Mouse (Mus musculus): ENCODE measurements at regions not wholly inside any gene's neighbourhood (a gene's known extent, or its start where the extent isn't known, plus 50 kb on each side); places are given as distances from the start of the nearest gene placed in this dataset.

DNA sequence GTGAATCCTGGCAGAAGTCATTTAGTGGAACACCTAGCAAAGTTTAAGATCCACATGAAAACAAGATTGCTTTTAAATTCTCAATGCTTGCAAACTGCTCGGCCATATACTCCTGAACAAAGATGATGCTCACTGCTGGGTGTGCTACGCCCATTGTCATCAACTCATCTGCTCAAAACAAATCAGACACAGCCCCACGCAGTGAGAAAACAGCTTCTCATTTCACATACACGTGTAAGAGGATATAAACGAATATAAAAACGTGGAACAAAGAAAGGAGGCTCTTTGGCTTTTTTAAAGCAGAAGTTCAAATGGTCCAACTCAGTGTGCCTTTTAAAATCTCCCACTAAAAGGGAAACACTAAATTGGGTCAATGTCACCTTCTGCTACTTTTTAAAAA lies 151.5 kb upstream of the Aco1 start:
- Histone ChIP-seq H3K27me3 (ENCODE audit: insufficient read depth, low read length) (no peaks in the 10 kb centered on the region), H3K4me1 (ENCODE audit: insufficient read depth, low read depth, low read length) (no peaks in the 10 kb centered on the region), H3K9me3 (replicated peaks) (no peaks in the 10 kb centered on the region), H3K4me3 (ENCODE audit: low read depth, low read length) (no peak overlapping the region), H3K36me3 (replicated peaks) (no peaks in the 10 kb centered on the region)
- TF ChIP-seq POLR2AphosphoS5 (IDR thresholded peaks at IDR 0.05; ENCODE audit: insufficient replicate concordance, low read depth, low read length) = no peak
- TF ChIP-seq CTCF (IDR thresholded peaks at IDR 0.05; ENCODE audit: low read depth, low read length) = no peak
- TF ChIP-seq GATA1 (IDR thresholded peaks at IDR 0.05; ENCODE audit: borderline replicate concordance, low read length) = no peak
- TF ChIP-seq GATA2 (IDR thresholded peaks at IDR 0.05; ENCODE audit: borderline replicate concordance, low read depth, low read length) = no peak
- DNase-seq (ENCODE audit: low spot score) (no peak), ATAC-seq (ENCODE audit: extremely low read depth, insufficient number of reproducible peaks, low FRiP score, poor library complexity, severe bottlenecking) (no peak)

DNA sequence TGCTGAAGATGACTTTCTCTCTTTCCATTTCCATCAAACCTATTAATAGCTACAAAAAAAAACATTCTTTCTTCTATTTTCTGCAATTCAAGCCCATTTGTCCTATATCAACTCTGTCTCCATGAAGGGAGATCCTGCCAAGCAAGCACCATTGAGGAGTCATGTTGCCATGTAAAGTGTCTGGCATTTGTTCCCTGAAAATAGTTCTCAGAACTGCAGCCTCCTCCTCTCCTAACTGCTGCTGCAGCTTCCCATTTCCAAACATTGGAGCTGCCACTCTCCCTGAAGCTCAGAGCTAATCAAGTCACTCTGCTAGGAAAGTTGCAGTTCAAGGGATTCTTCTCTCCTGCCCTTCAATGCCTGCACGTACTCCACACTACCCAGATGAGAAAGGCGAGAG lies 151.0 kb upstream of the Aco1 start:
- H3K9me3 ChIP-seq (replicated peaks) = no peaks in the 10 kb centered on the region
- H3K36me3 ChIP-seq (replicated peaks) = no peaks in the 10 kb centered on the region
- TF ChIP-seq TAL1 (conservative IDR thresholded peaks at IDR 0.05; ENCODE audit: low read depth, low read length) = no peak
- no peak for TF ChIP-seq GATA1 (IDR thresholded peaks at IDR 0.05; ENCODE audit: borderline replicate concordance, low read length)
- TF ChIP-seq GATA2 (IDR thresholded peaks at IDR 0.05; ENCODE audit: borderline replicate concordance, low read depth, low read length) = no peak
- no peak for TF ChIP-seq CTCF (IDR thresholded peaks at IDR 0.05; ENCODE audit: low read depth, low read length)
- TF ChIP-seq POLR2AphosphoS5 (IDR thresholded peaks at IDR 0.05; ENCODE audit: insufficient replicate concordance, low read depth, low read length) = no peak
- ATAC-seq (ENCODE audit: extremely low read depth, insufficient number of reproducible peaks, low FRiP score, poor library complexity, severe bottlenecking) (no peak), DNase-seq (ENCODE audit: low spot score) (no peak)
- no peaks in the 10 kb centered on the region for H3K27me3 ChIP-seq (ENCODE audit: insufficient read depth, low read length)
- H3K4me1 ChIP-seq (ENCODE audit: insufficient read depth, low read depth, low read length) = no peaks in the 10 kb centered on the region
- no peak overlapping the region for H3K4me3 ChIP-seq (ENCODE audit: low read depth, low read length)

DNA sequence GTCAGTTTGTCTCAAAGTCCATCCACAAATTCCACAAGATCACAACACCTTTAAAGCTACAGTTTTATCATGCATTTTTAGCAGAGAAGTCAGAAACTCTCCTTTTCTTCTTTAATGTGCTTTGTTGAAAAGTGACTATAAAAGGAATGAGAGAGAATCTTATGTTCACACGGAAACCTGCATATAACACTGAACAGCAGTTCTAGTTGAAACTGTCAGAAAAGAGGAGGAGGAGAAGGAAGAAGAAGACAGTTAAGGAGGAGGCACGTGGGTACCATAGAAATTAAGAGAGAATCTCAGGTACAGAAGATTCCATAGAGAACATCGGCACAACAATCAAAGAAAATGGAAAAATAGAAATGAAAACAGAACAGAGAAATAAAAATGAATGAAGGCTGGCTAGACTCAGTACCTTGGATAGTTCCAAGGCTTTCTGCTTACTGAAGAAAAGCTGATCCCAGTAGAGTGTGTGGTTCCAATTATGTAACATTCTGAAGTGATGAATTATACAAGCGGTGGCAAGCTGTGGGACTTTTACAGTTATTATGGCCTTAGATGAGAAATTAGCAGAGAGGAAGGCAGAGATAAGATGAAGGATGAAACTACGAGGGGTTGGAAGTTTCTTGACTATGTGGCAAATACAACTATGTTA lies 144.0 kb upstream of the Aco1 start:
- H3K9me3 ChIP-seq (replicated peaks) = no peaks in the 10 kb centered on the region
- TF ChIP-seq POLR2AphosphoS5 (IDR thresholded peaks at IDR 0.05; ENCODE audit: insufficient replicate concordance, low read depth, low read length) (no peak), GATA1 (IDR thresholded peaks at IDR 0.05; ENCODE audit: borderline replicate concordance, low read length) (no peak), TAL1 (conservative IDR thresholded peaks at IDR 0.05; ENCODE audit: low read depth, low read length) (no peak), GATA2 (IDR thresholded peaks at IDR 0.05; ENCODE audit: borderline replicate concordance, low read depth, low read length) (no peak), CTCF (IDR thresholded peaks at IDR 0.05; ENCODE audit: low read depth, low read length) (no peak)
- H3K4me1 ChIP-seq (ENCODE audit: insufficient read depth, low read depth, low read length) = no peaks in the 10 kb centered on the region
- H3K4me3 ChIP-seq (ENCODE audit: low read depth, low read length) = no peak overlapping the region
- H3K27me3 ChIP-seq (ENCODE audit: insufficient read depth, low read length) = no peaks in the 10 kb centered on the region
- no peaks in the 10 kb centered on the region for H3K36me3 ChIP-seq (replicated peaks)
- no peak for DNase-seq (ENCODE audit: low spot score)
- no peak for ATAC-seq (ENCODE audit: extremely low read depth, insufficient number of reproducible peaks, low FRiP score, poor library complexity, severe bottlenecking)

DNA sequence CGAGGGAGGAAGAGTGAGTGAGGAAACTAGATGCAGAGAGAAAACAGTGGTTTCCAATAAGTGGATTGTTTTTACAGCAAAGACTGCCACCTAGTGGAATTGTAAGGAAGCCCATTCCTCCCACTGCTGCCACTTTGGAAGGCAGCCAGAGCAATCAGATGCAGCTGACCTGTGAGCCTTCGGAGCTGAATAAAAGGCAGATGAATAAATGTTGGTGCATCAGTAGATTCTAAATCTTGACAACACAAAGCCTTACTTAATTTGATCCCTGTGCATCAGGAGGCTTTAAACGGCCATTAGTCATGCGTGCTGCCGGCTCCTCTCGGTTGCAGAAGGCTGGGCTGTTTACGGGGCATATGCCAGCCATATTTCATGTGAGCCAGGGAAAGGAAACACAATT lies 128.2 kb upstream of the Aco1 start:
- Histone ChIP-seq H3K27me3 (ENCODE audit: insufficient read depth, low read length) (no peaks in the 10 kb centered on the region), H3K9me3 (replicated peaks) (no peaks in the 10 kb centered on the region), H3K36me3 (replicated peaks) (no peaks in the 10 kb centered on the region), H3K4me3 (ENCODE audit: low read depth, low read length) (no peak overlapping the region), H3K4me1 (ENCODE audit: insufficient read depth, low read depth, low read length) (no peaks in the 10 kb centered on the region)
- DNase-seq (ENCODE audit: low spot score) (peak; percentile 19), ATAC-seq (ENCODE audit: extremely low read depth, insufficient number of reproducible peaks, low FRiP score, poor library complexity, severe bottlenecking) (no peak)
- no peak for TF ChIP-seq POLR2AphosphoS5 (IDR thresholded peaks at IDR 0.05; ENCODE audit: insufficient replicate concordance, low read depth, low read length)
- peak; percentile 70 for TF ChIP-seq CTCF (IDR thresholded peaks at IDR 0.05; ENCODE audit: low read depth, low read length)

DNA sequence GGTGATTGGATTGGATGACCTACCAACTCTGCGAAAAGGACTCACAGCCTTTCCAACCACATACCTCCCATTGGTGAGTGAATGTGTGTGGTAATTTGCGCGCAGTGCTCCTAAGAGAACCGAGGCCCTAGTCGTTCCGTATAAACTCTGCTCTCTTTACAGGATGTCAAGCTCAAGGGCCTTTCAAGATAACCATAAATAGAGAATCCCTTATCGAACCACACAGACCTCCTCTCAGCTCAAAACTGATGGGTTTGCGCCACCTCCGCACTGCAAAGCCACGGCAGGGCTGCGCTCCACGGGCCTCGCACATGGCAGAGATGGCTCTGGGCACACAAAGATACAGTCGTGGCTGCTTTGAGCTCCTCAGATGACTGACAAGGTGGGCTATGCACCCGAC lies 126.0 kb upstream of the Aco1 start:
- DNase-seq (ENCODE audit: low spot score) (no peak), ATAC-seq (ENCODE audit: extremely low read depth, insufficient number of reproducible peaks, low FRiP score, poor library complexity, severe bottlenecking) (no peak)
- Histone ChIP-seq H3K36me3 (replicated peaks) (no peaks in the 10 kb centered on the region), H3K9me3 (replicated peaks) (no peaks in the 10 kb centered on the region), H3K27me3 (ENCODE audit: insufficient read depth, low read length) (no peaks in the 10 kb centered on the region), H3K4me1 (ENCODE audit: insufficient read depth, low read depth, low read length) (no peaks in the 10 kb centered on the region), H3K4me3 (ENCODE audit: low read depth, low read length) (no peak overlapping the region)
- TF ChIP-seq POLR2AphosphoS5 (IDR thresholded peaks at IDR 0.05; ENCODE audit: insufficient replicate concordance, low read depth, low read length) (no peak), CTCF (IDR thresholded peaks at IDR 0.05; ENCODE audit: low read depth, low read length) (no peak), GATA2 (IDR thresholded peaks at IDR 0.05; ENCODE audit: borderline replicate concordance, low read depth, low read length) (no peak), GATA1 (IDR thresholded peaks at IDR 0.05; ENCODE audit: borderline replicate concordance, low read length) (no peak), TAL1 (conservative IDR thresholded peaks at IDR 0.05; ENCODE audit: low read depth, low read length) (no peak)

DNA sequence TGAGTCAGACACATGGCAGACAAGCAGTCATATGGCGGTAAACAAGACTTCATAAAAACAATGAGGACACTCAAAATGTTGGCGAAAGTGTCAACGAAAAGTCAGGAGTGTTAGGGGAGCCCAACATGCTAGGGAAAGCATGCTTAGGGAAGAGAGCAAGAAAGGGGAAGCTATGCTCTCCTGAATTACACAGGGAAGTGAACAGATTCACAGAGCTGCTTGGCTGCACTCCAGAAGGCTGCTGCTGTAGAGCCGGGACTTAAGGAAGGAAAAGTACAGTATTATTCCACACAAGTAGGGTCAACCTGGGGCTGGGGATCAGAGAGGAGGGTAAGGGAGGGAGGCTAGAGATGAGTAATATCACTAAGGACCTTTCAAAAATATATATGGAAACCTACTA lies 124.7 kb upstream of the Aco1 start:
- no peaks in the 10 kb centered on the region for H3K9me3 ChIP-seq (replicated peaks)
- H3K4me1 ChIP-seq (ENCODE audit: insufficient read depth, low read depth, low read length) = no peaks in the 10 kb centered on the region
- TF ChIP-seq GATA2 (IDR thresholded peaks at IDR 0.05; ENCODE audit: borderline replicate concordance, low read depth, low read length) (no peak), CTCF (IDR thresholded peaks at IDR 0.05; ENCODE audit: low read depth, low read length) (no peak), TAL1 (conservative IDR thresholded peaks at IDR 0.05; ENCODE audit: low read depth, low read length) (no peak), GATA1 (IDR thresholded peaks at IDR 0.05; ENCODE audit: borderline replicate concordance, low read length) (no peak), POLR2AphosphoS5 (IDR thresholded peaks at IDR 0.05; ENCODE audit: insufficient replicate concordance, low read depth, low read length) (no peak)
- no peak for DNase-seq (ENCODE audit: low spot score)
- no peaks in the 10 kb centered on the region for H3K36me3 ChIP-seq (replicated peaks)
- H3K4me3 ChIP-seq (ENCODE audit: low read depth, low read length) = no peak overlapping the region
- no peaks in the 10 kb centered on the region for H3K27me3 ChIP-seq (ENCODE audit: insufficient read depth, low read length)
- ATAC-seq (ENCODE audit: extremely low read depth, insufficient number of reproducible peaks, low FRiP score, poor library complexity, severe bottlenecking) = no peak

All from G1E (cell line).